Mouse (Mus musculus) kidney, postnatal 4 days (tissue): ENCODE measurements around the gene Ddx52.

Experiments
- DNase-seq, 2 experiments: peaks; one replicate each; pipeline ENCODE4 v3.0.0; 2021; ENCODE audit warnings: mixed read lengths in 2 of 2

The Ddx52 gene

GRCm38 (mm10) chr11:83969040-83969439, 27.2 kb downstream of the Ddx52 start:
- no peak for DNase-seq

- DNase-seq: no peak
These were observed 32.9 kb downstream of the Ddx52 start for GRCm38 (mm10) chr11:83974561-83975346.

- no peak for DNase-seq
These were observed 33.6 kb downstream of the Ddx52 start for GRCm38 (mm10) chr11:83975488-83975887.

GRCm38 (mm10) chr11:83976236-83976977, 34.5 kb downstream of the Ddx52 start:
- peak in 1 of 2 experiments; percentile 3 for DNase-seq

- DNase-seq: no peak
These were observed 35.9 kb downstream of the Ddx52 start for GRCm38 (mm10) chr11:83977810-83978209.

GRCm38 (mm10) chr11:83979992-83980391, 38.1 kb downstream of the Ddx52 start:
- no peak for DNase-seq

GRCm38 (mm10) chr11:83981338-83981737, 39.5 kb downstream of the Ddx52 start:
- DNase-seq: no peak

GRCm38 (mm10) chr11:83991701-83992100, 49.8 kb downstream of the Ddx52 start:
- no peak for DNase-seq

GRCm38 (mm10) chr11:83993428-83993827, 51.6 kb downstream of the Ddx52 start:
- no peak for DNase-seq

GRCm38 (mm10) chr11:83994481-83994880, 52.6 kb downstream of the Ddx52 start:
- DNase-seq: no peak

- no peak for DNase-seq
These were observed 53.7 kb downstream of the Ddx52 start for GRCm38 (mm10) chr11:83995535-83995950.

- no peak for DNase-seq
These were observed 55.5 kb downstream of the Ddx52 start for GRCm38 (mm10) chr11:83997171-83997868.

- no peak for DNase-seq
These were observed 57.1 kb downstream of the Ddx52 start for GRCm38 (mm10) chr11:83998993-83999392.

GRCm38 (mm10) chr11:83999411-83999915, 57.6 kb downstream of the Ddx52 start:
- DNase-seq: no peak

- no peak for DNase-seq
These were observed 59.4 kb downstream of the Ddx52 start for GRCm38 (mm10) chr11:84001257-84001656.

GRCm38 (mm10) chr11:84003986-84004385, 62.1 kb downstream of the Ddx52 start:
- DNase-seq: no peak

GRCm38 (mm10) chr11:84009001-84009400, 67.1 kb downstream of the Ddx52 start:
- no peak for DNase-seq

GRCm38 (mm10) chr11:84010411-84010810, 68.5 kb downstream of the Ddx52 start:
- no peak for DNase-seq

GRCm38 (mm10) chr11:84011050-84011449, 69.2 kb downstream of the Ddx52 start:
- DNase-seq: no peak

- no peak for DNase-seq
These were observed 69.7 kb downstream of the Ddx52 start for GRCm38 (mm10) chr11:84011576-84011975.
